Mouse (Mus musculus): Measurements from ENCODE around the gene Prcc.
"Not testable (repeated sequence)": the region's sequence is repeated elsewhere in the genome, so short reads cannot be mapped to it uniquely, and the experiment has no call there.

DNA sequence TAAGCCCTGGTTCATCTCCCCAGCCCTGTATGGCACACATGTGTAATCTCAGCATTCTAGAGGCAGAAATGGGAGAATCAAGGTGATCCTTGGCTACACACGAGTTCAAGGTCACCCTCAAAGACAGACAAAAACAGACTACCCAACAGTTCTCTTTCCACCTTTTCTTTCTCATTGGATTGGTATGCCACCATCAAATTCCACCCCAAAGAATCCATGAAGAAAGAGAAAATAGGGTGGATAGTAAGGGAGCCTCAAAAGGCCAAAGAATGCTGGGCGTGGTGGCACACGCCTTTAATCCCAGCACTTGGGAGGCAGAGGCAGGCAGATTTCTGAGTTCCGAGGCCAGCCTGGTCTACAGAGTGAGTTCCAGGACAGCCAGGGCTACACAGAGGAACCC is 21.3 kb downstream of the Prcc start:
- not testable (repeated sequence) for TF ChIP-seq POLR2A (IDR thresholded peaks at IDR 0.05; ENCODE audit: control insufficient read depth, extremely low read depth, insufficient read depth, low read length, poor library complexity); CTCF (IDR thresholded peaks at IDR 0.05; ENCODE audit: borderline replicate concordance, control insufficient read depth, extremely low read depth, insufficient read depth, low read length, poor library complexity)
